Mouse (Mus musculus) embryonic facial prominence, embryonic 12.5 days (tissue): ENCODE measurements around the gene Sc5d. TPM values are rescaled to one million over a fixed set of nuclear protein-coding genes. Genes with fewer than 3 reads are reported as not detected.

Experiments
- ATAC-seq: fragments of 200-750 bp; cut with Nextera tagmentation; 2 replicates; pipeline ENCODE4 v1.8.0; 2017; ENCODE audit not compliant: insufficient number of reproducible peaks, insufficient read depth, low FRiP score, low TSS enrichment
- H3K27ac ChIP-seq: fragments of 300-500 bp; sonication (generic); 2 replicates; pipeline ENCODE4 v1.5.1; 2016; ENCODE audit warnings: mild to moderate bottlenecking
- H3K27me3 ChIP-seq: fragments of 300-500 bp; sonication (generic); 2 replicates; pipeline ENCODE4 v1.6.1; 2016; ENCODE audit warnings: mild to moderate bottlenecking, moderate library complexity
- H3K36me3 ChIP-seq: fragments of 300-500 bp; sonication (generic); 2 replicates; pipeline ENCODE4 v1.6.1; 2016; ENCODE audit warnings: mild to moderate bottlenecking
- H3K4me1 ChIP-seq: fragments of 300-500 bp; sonication (generic); 2 replicates; pipeline ENCODE4 v1.6.1; 2016
- H3K4me2 ChIP-seq: fragments of 300-500 bp; sonication (generic); replicated peaks from 2 replicates; pipeline ENCODE4 v1.6.1; 2016; ENCODE audit warnings: mild to moderate bottlenecking, moderate library complexity
- H3K4me3 ChIP-seq: fragments of 300-500 bp; sonication (generic); 2 replicates; pipeline ENCODE4 v1.5.1; 2016; ENCODE audit warnings: mild to moderate bottlenecking
- H3K9ac ChIP-seq: fragments of 300-500 bp; sonication (generic); 2 replicates; pipeline ENCODE4 v1.6.1; 2016; ENCODE audit warnings: mild to moderate bottlenecking, moderate library complexity
- H3K9me3 ChIP-seq: fragments of 300-500 bp; sonication (generic); 2 replicates; pipeline ENCODE4 v1.6.1; 2016; ENCODE audit warnings: mild to moderate bottlenecking, moderate library complexity
- WGBS: fragments of 180-500 bp; shearing (Covaris S2); methylation state at CpG from one replicate; pipeline ENCODE4 v1.1.7; 2016; 5-methylcytosine and 5-hydroxymethylcytosine counted together
- polyA plus RNA-seq: library from polyadenylated mRNA; unstranded; fragments of >200 nt; fragmentation: Nextera tagmentation; extraction: Ambion mirVana; gene quantifications from 2 replicates; pipeline ENCODE4 v1.2.1, GENCODE M21; 2016

The Sc5d gene
- polyA plus RNA-seq, 1 experiment from 2014 or later, result 55.6 TPM

DNA sequence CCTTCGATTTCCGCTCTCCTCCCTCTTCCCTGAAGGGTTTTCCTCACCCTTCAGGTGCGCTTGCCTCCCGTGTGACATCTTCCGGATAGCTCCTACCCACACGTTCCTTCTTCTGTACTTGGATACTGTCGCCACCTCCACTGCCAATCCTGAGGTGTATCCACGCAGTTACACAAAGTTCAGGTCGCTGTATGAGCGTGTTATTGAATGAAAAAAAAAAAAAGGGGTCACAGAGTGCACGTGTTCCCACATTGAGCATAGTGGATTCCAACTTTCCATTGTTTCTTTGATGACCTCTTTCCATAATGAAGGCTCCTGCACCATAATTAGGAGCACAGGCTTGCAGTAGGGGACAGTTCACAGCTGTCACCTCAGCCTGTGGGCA lies 11.7 kb upstream of the Sc5d start:
- Histone ChIP-seq H3K9me3 (no peaks in the 10 kb centered on the region), H3K36me3 (no peaks in the 10 kb centered on the region), H3K4me3 (no peak overlapping the region), H3K4me1 (no peaks in the 10 kb centered on the region), H3K9ac (no peak overlapping the region), H3K4me2 (no peak overlapping the region), H3K27me3 (no peaks in the 10 kb centered on the region), H3K27ac (no peak overlapping the region)
- ATAC-seq, result no peak
- 58% methylated on average over 11 of the region's 11 CpGs for WGBS

GRCm38 (mm10) chr9:42275027-42275760 lies 11.1 kb upstream of the Sc5d start:
- H3K36me3 ChIP-seq, result no peaks in the 10 kb centered on the region
- no peak for ATAC-seq
- 56% methylated on average over 13 of the region's 13 CpGs for WGBS

GRCm38 (mm10) chr9:42273682-42274296 lies 9.7 kb upstream of the Sc5d start:
- ATAC-seq, result no peak
- Histone ChIP-seq H3K36me3 (no peaks in the 10 kb centered on the region), H3K9me3 (no peaks in the 10 kb centered on the region), H3K4me3 (no peak overlapping the region), H3K27ac (no peak overlapping the region), H3K27me3 (no peaks in the 10 kb centered on the region), H3K9ac (no peak overlapping the region), H3K4me1 (no peaks in the 10 kb centered on the region), H3K4me2 (no peak overlapping the region)
- 84% methylated on average over 6 of the region's 6 CpGs for WGBS

More at GRCm38 (mm10) chr9:42275027-42275760, 11.1 kb upstream of the Sc5d start:
- H3K4me2 ChIP-seq, result no peak overlapping the region
- H3K4me1 ChIP-seq, result no peaks in the 10 kb centered on the region
- no peak overlapping the region for H3K9ac ChIP-seq
- H3K4me3 ChIP-seq, result no peak overlapping the region
- no peak overlapping the region for H3K27ac ChIP-seq
- no peaks in the 10 kb centered on the region for H3K9me3 ChIP-seq
- H3K27me3 ChIP-seq, result no peaks in the 10 kb centered on the region

GRCm38 (mm10) chr9:42273174-42273573 lies 9.1 kb upstream of the Sc5d start:
- H3K27ac ChIP-seq, result no peak overlapping the region
- no peaks in the 10 kb centered on the region for H3K27me3 ChIP-seq
- ATAC-seq, result no peak
- WGBS, result 78% methylated on average over 3 of the region's 3 CpGs
- no peaks in the 10 kb centered on the region for H3K36me3 ChIP-seq
- H3K4me2 ChIP-seq, result no peak overlapping the region
- H3K4me3 ChIP-seq, result no peak overlapping the region
- H3K9me3 ChIP-seq, result no peaks in the 10 kb centered on the region
- no peaks in the 10 kb centered on the region for H3K4me1 ChIP-seq
- no peak overlapping the region for H3K9ac ChIP-seq

GRCm38 (mm10) chr9:42272690-42273089 lies 8.6 kb upstream of the Sc5d start:
- Histone ChIP-seq H3K4me3 (no peak overlapping the region), H3K4me2 (no peak overlapping the region), H3K27ac (no peak overlapping the region), H3K36me3 (no peaks in the 10 kb centered on the region), H3K4me1 (no peaks in the 10 kb centered on the region), H3K9ac (no peak overlapping the region), H3K27me3 (no peaks in the 10 kb centered on the region), H3K9me3 (no peaks in the 10 kb centered on the region)
- WGBS, result 65% methylated on average over 4 of the region's 4 CpGs
- ATAC-seq, result no peak

GRCm38 (mm10) chr9:42271456-42271855 lies 7.4 kb upstream of the Sc5d start:
- WGBS, result 79% methylated on average over 5 of the region's 5 CpGs
- no peak overlapping the region for H3K4me3 ChIP-seq
- no peaks in the 10 kb centered on the region for H3K27me3 ChIP-seq
- no peak for ATAC-seq
- H3K9me3 ChIP-seq, result no peaks in the 10 kb centered on the region
- no peak overlapping the region for H3K4me2 ChIP-seq
- H3K9ac ChIP-seq, result no peak overlapping the region
- H3K36me3 ChIP-seq, result no peaks in the 10 kb centered on the region
- H3K4me1 ChIP-seq, result no peaks in the 10 kb centered on the region
- no peak overlapping the region for H3K27ac ChIP-seq

GRCm38 (mm10) chr9:42270617-42271016 lies 6.6 kb upstream of the Sc5d start:
- no peak for ATAC-seq
- 94% methylated on average over 3 of the region's 3 CpGs for WGBS
- Histone ChIP-seq H3K36me3 (no peaks in the 10 kb centered on the region), H3K9ac (no peak overlapping the region), H3K27me3 (no peaks in the 10 kb centered on the region), H3K4me2 (no peak overlapping the region), H3K27ac (no peak overlapping the region), H3K9me3 (no peaks in the 10 kb centered on the region), H3K4me3 (no peak overlapping the region), H3K4me1 (no peaks in the 10 kb centered on the region)

DNA sequence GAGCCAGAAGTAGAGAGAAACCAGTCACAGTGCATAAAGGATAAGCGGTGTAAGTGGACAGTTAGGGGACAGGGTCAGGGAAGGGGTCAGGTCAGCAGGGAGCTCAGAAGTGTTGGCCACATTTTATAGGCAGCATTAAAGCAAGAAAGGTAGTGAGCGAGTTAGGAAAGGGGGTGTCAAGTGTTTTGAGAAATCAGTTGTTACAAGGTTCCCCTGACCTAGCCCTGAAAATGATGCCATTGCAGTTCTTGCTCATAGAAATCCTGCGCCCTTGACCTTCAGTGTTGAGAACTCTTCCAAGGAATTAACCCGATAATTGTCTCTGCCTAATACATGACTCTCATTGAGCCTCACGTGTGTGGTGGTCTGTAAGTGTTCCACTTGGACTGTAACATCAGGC lies 6.0 kb upstream of the Sc5d start:
- no peaks in the 10 kb centered on the region for H3K36me3 ChIP-seq
- WGBS, result 81% methylated on average over 5 of the region's 5 CpGs
- no peak overlapping the region for H3K9ac ChIP-seq
- no peaks in the 10 kb centered on the region for H3K9me3 ChIP-seq
- ATAC-seq, result no peak
- H3K4me3 ChIP-seq, result no peak overlapping the region
- no peaks in the 10 kb centered on the region for H3K27me3 ChIP-seq
- H3K27ac ChIP-seq, result no peak overlapping the region
- H3K4me1 ChIP-seq, result no peaks in the 10 kb centered on the region
- no peak overlapping the region for H3K4me2 ChIP-seq

DNA sequence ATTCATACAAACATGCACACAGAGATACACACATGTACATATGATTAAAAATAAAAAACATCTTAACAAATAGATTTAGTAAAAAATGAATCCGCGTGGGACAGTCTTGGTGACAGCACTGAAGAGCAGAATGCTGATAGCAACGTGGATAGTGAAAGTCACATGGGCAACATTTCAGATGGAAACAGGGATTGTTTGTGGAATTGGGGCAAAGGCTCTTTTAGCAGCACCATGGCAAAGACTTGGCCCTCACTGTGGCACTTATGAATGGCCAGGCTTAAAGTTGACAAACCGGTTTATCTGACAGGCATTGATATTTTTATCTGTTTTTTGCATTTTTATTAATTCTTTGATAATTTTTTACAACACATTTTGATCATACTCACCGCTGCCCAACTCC lies 4.3 kb upstream of the Sc5d start:
- WGBS, result 85% methylated on average over 5 of the region's 5 CpGs
- Histone ChIP-seq H3K27ac (no peak overlapping the region), H3K27me3 (no peaks in the 10 kb centered on the region), H3K4me1 (no peaks in the 10 kb centered on the region), H3K4me2 (no peak overlapping the region), H3K9me3 (no peaks in the 10 kb centered on the region), H3K36me3 (no peaks in the 10 kb centered on the region), H3K9ac (no peak overlapping the region), H3K4me3 (no peak overlapping the region)
- ATAC-seq, result no peak

GRCm38 (mm10) chr9:42265309-42265708 lies 1.3 kb upstream of the Sc5d start:
- H3K9me3 ChIP-seq, result no peaks in the 10 kb centered on the region
- H3K27ac ChIP-seq, result no peak overlapping the region
- 90% methylated on average over 4 of the region's 4 CpGs for WGBS
- H3K4me1 ChIP-seq, result peaks cover 10% of the 10 kb centered on the region; the same call in 1 of the 2 replicates
- H3K4me2 ChIP-seq, result no peak overlapping the region
- peaks cover 4% of the 10 kb centered on the region; the same call in 1 of the 2 replicates for H3K36me3 ChIP-seq
- H3K4me3 ChIP-seq, result no peak overlapping the region
- H3K9ac ChIP-seq, result no peak overlapping the region
- no peaks in the 10 kb centered on the region for H3K27me3 ChIP-seq
- ATAC-seq, result no peak

- H3K27ac ChIP-seq, result peak overlapping the region; percentile 67
- H3K36me3 ChIP-seq, result peaks cover 9% of the 10 kb centered on the region
- no peaks in the 10 kb centered on the region for H3K27me3 ChIP-seq
- peak overlapping the region; percentile 80 for H3K9ac ChIP-seq
- peak overlapping the region; percentile 92 for H3K4me3 ChIP-seq
- ATAC-seq, result peak; percentile 54
- no peaks in the 10 kb centered on the region for H3K9me3 ChIP-seq
- H3K4me1 ChIP-seq, result peaks cover 10% of the 10 kb centered on the region; the same call in 1 of the 2 replicates
- WGBS, result under 1% methylated on average over 18 of the region's 18 CpGs
- peak overlapping the region; percentile 76 for H3K4me2 ChIP-seq
These were observed 346 bp downstream of the Sc5d start for GRCm38 (mm10) chr9:42263709-42264111.

- no peak for ATAC-seq
- Histone ChIP-seq H3K9ac (no peak overlapping the region), H3K4me2 (no peak overlapping the region), H3K4me3 (no peak overlapping the region), H3K27me3 (no peaks in the 10 kb centered on the region), H3K9me3 (no peaks in the 10 kb centered on the region), H3K27ac (no peak overlapping the region), H3K36me3 (peaks cover 40% of the 10 kb centered on the region), H3K4me1 (peaks cover 10% of the 10 kb centered on the region; the same call in 1 of the 2 replicates)
- WGBS, result 88% methylated on average over 5 of the region's 5 CpGs
These were observed 3.6 kb downstream of the Sc5d start for GRCm38 (mm10) chr9:42260481-42260880.
